Mouse (Mus musculus): Measurements from ENCODE around the gene Fam110a. TPM values are rescaled to one million over a fixed set of nuclear protein-coding genes. Genes with fewer than 3 reads are reported as not detected.

The Fam110a gene
- polyA plus RNA-seq, 1 experiment from 2014 or later, result 29.0 TPM

DNA sequence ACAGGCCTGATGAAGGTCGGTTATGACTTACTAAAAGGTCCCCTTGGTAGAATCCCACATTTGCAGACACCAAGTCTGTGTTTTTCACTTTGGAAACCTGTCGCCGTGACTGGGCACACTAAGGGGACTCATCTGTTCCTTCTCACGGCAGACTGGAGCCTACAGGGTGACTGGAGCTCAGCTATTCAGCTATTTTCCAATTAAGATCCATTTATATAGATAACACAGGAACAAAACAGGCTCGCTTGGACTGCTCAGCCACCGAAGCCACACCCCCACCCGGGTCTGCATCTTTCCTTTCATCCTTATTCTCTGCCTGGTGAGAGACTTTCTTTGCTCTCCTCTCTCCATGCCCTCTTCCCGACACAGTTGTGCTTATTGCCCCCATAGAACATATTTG is 59.0 kb downstream of the Fam110a start:
- DNase-seq (ENCODE audit: low spot score) (no peak), ATAC-seq (replicated peaks; ENCODE audit: low FRiP score, low read depth) (no peak)
- Histone ChIP-seq H3K27me3 (ENCODE audit: insufficient read depth, low read length) (no peaks in the 10 kb centered on the region), H3K27ac (no peak overlapping the region), H3K4me3 (replicated peaks; ENCODE audit: low read depth, low read length) (no peak overlapping the region), H3K36me3 (ENCODE audit: insufficient read depth, low read length) (no peaks in the 10 kb centered on the region), H3K9ac (ENCODE audit: low read depth, low read length) (no peak overlapping the region), H3K4me1 (replicated peaks; ENCODE audit: insufficient read depth, low read length) (0 out of 2 replicates have a peak, but pooled peaks cover 10% of the 10 kb centered on the region), H3K9me3 (replicated peaks; ENCODE audit: low read length) (no peaks in the 10 kb centered on the region), H3K4me2 (ENCODE audit: low read length) (no peak overlapping the region)
- no peak for TF ChIP-seq CTCF (IDR thresholded peaks at IDR 0.05; ENCODE audit: low read depth)
- 66% methylated on average over 8 of the region's 8 CpGs for WGBS

MicroRNA genes within 50 kb of the gene (microRNA counts, 519-probe panel; counts per million panel counts)
- microRNA mmu-miR-1953, result 330 counts per million, percentile 68 among the panel's probes with 10 or more counts

Small RNAs within 50 kb of the gene (microRNA-seq; reads per million reads assigned to microRNA genes)
- gene Mir1953, result 1.4 reads per million

Other genes with a start within 250 kb of the Fam110a start
- gene Psmf1, start 236.0 kb downstream of the Fam110a start, polyA plus RNA-seq (2015; fragmentation: Nextera tagmentation; extraction: Ambion mirVana), result 45.1 and 46.6 TPM in 2 replicates
- gene Rspo4, start 137.3 kb downstream of the Fam110a start, polyA plus RNA-seq (2015; fragmentation: Nextera tagmentation; extraction: Ambion mirVana), result 0.05 TPM in 1 of 2 replicates, not detected in the other
- 2.2 and 2.7 TPM in 2 replicates for gene Angpt4, start 69.0 kb downstream of the Fam110a start, polyA plus RNA-seq (2015; fragmentation: Nextera tagmentation; extraction: Ambion mirVana)
- 24.5 and 27.1 TPM in 2 replicates for gene Slc52a3, start 16.3 kb upstream of the Fam110a start, polyA plus RNA-seq (2015; fragmentation: Nextera tagmentation; extraction: Ambion mirVana)
- not detected in 2 replicates for gene Scrt2, start 101.3 kb upstream of the Fam110a start, polyA plus RNA-seq (2015; fragmentation: Nextera tagmentation; extraction: Ambion mirVana)
- gene Srxn1, start 125.3 kb upstream of the Fam110a start, polyA plus RNA-seq (2015; fragmentation: Nextera tagmentation; extraction: Ambion mirVana), result 19.7 and 20.3 TPM in 2 replicates
- 12.2 and 15.5 TPM in 2 replicates for gene Tcf15, start 163.3 kb upstream of the Fam110a start, polyA plus RNA-seq (2015; fragmentation: Nextera tagmentation; extraction: Ambion mirVana)
- gene Csnk2a1, start 246.6 kb upstream of the Fam110a start, polyA plus RNA-seq (2015; fragmentation: Nextera tagmentation; extraction: Ambion mirVana), result 77.9 and 83.1 TPM in 2 replicates

All from kidney, postnatal 0 days (tissue).